Mouse (Mus musculus) layer of hippocampus, adult 8-10 months (tissue): ENCODE measurements around the gene Fdxr. TPM values are rescaled to one million over a fixed set of nuclear protein-coding genes. Genes with fewer than 3 reads are reported as not detected.

Source experiments
- DNase-seq, 2 experiments: peaks; one replicate each; pipeline ENCODE4 v3.0.0; 2022; ENCODE audit warnings: low spot score in 2 of 2
- total RNA-seq, 4 experiments: library from RNA; stranded (reverse); gene quantifications; 2 replicates each; pipeline ENCODE4 v1.2.4; 2022

Gene Fdxr
- total RNA-seq, 4 experiments from 2014 or later = 22.8 to 25.5 (median 24.6) TPM

GRCm38 (mm10) chr11:115241402-115241801, 35.4 kb downstream of the Fdxr start:
- no peak for DNase-seq

GRCm38 (mm10) chr11:115236570-115236969, 40.3 kb downstream of the Fdxr start:
- DNase-seq = no peak

GRCm38 (mm10) chr11:115234320-115235044, 42.4 kb downstream of the Fdxr start:
- no peak for DNase-seq

GRCm38 (mm10) chr11:115233526-115234290, 43.1 kb downstream of the Fdxr start:
- DNase-seq = peak; percentile 44 to 70

- no peak for DNase-seq
Measured at GRCm38 (mm10) chr11:115232889-115233288, 44.0 kb downstream of the Fdxr start.

- peak; percentile 35 to 47 for DNase-seq
Measured at GRCm38 (mm10) chr11:115231924-115232323, 44.9 kb downstream of the Fdxr start.

- no peak for DNase-seq
Measured at GRCm38 (mm10) chr11:115231168-115231915, 45.5 kb downstream of the Fdxr start.

GRCm38 (mm10) chr11:115229021-115229930, 47.6 kb downstream of the Fdxr start:
- no peak for DNase-seq

GRCm38 (mm10) chr11:115228430-115228829, 48.4 kb downstream of the Fdxr start:
- DNase-seq = no peak

GRCm38 (mm10) chr11:115227640-115228039, 49.2 kb downstream of the Fdxr start:
- no peak for DNase-seq

- no peak for DNase-seq
Measured at GRCm38 (mm10) chr11:115226811-115227491, 49.9 kb downstream of the Fdxr start.

- peak in 1 of 2 experiments; percentile 40 for DNase-seq
Measured at GRCm38 (mm10) chr11:115225301-115225700, 51.5 kb downstream of the Fdxr start.

GRCm38 (mm10) chr11:115224889-115225288, 52.0 kb downstream of the Fdxr start:
- DNase-seq = peak in 1 of 2 experiments; percentile 61

GRCm38 (mm10) chr11:115223877-115224276, 53.0 kb downstream of the Fdxr start:
- DNase-seq = no peak

- no peak for DNase-seq
Measured at GRCm38 (mm10) chr11:115223451-115223850, 53.4 kb downstream of the Fdxr start.

- DNase-seq = no peak
Measured at GRCm38 (mm10) chr11:115222570-115222969, 54.3 kb downstream of the Fdxr start.

GRCm38 (mm10) chr11:115222077-115222476, 54.8 kb downstream of the Fdxr start:
- no peak for DNase-seq

- no peak for DNase-seq
Measured at GRCm38 (mm10) chr11:115219685-115220084, 57.2 kb downstream of the Fdxr start.

- no peak for DNase-seq
Measured at GRCm38 (mm10) chr11:115219263-115219662, 57.6 kb downstream of the Fdxr start.
